Comparison of ENCODE assay signal across 24 mouse cellular contexts in genomic region chr7:124184693-124185092, GRCm38 (mm10).
DNase-seq lines count a peak whose midpoint lies in the region; ATAC-seq and TF ChIP-seq lines count a peak whose summit lies in the region.
"Had no signal": no experiment of that assay in that cellular context is flagged by ENCODE, and none has a peak within 500 bp of the region (broad histone marks: within the 10 kb centered on the region; RNA-seq: fewer than 3 reads in every experiment).

No protein-coding gene starts in this region.

- no peaks in the 10 kb centered on the region for H3K9me3 ChIP-seq in lung, embryonic 14.5 days (ENCODE audit: low read depth, low read length)
- H3K9me3 ChIP-seq: embryonic facial prominence, embryonic 15.5 days; forebrain, embryonic 15.5 days; heart, embryonic 12.5 days; hindbrain, embryonic 13.5 days; limb, embryonic 13.5 days; liver, embryonic 13.5 days; lung, embryonic 15.5 days had no signal

- DNase-seq in kidney, postnatal 10 days, result peak; percentile 75
- no peak for DNase-seq in kidney, adult 11 months
- peak; percentile 69 for DNase-seq in lung, embryonic 14.5 days
- DNase-seq in lung, postnatal 36 days, result no peak
- DNase-seq in Muller cell, postnatal 12 days (ENCODE audit: inconsistent ontology term), result peak; percentile 8
- DNase-seq in brain, embryonic 14.5 days (ENCODE audit: low read depth), result peak; percentile 35
- DNase-seq in frontal cortex, postnatal 10 days (ENCODE audit: low spot score in 2 of 2), result no peak
- DNase-seq: adrenal gland, adult 8-10 months; cerebellum, adult 18-20 months; gastrocnemius, postnatal 14 days; heart, adult 18-20 months; kidney, adult 8-10 months; liver, embryonic 13.5 days; right cerebral cortex, postnatal 25 days; spleen, adult 18-20 months had no signal

- H3K27me3 ChIP-seq in lung, embryonic 14.5 days (ENCODE audit: insufficient read depth, low read length), result no peaks in the 10 kb centered on the region
- H3K27me3 ChIP-seq: embryonic facial prominence, embryonic 15.5 days; forebrain, embryonic 15.5 days; heart, embryonic 12.5 days; hindbrain, embryonic 13.5 days; limb, embryonic 13.5 days; liver, embryonic 13.5 days; lung, embryonic 15.5 days had no signal

- no peaks in the 10 kb centered on the region for H3K4me1 ChIP-seq in lung, embryonic 14.5 days (ENCODE audit: insufficient read depth)
- H3K4me1 ChIP-seq: embryonic facial prominence, embryonic 15.5 days; forebrain, embryonic 15.5 days; limb, embryonic 13.5 days; liver, embryonic 13.5 days; lung, embryonic 15.5 days had no signal

- WGBS in lung, embryonic 14.5 days, result 62% methylated on average over 1 of the region's 1 CpGs

- no peak overlapping the region for H3K27ac ChIP-seq in lung, embryonic 14.5 days (ENCODE audit: low read depth)
- H3K27ac ChIP-seq: embryonic facial prominence, embryonic 15.5 days; forebrain, embryonic 15.5 days; hindbrain, embryonic 13.5 days; layer of hippocampus, adult 2 months; limb, embryonic 13.5 days; liver, embryonic 13.5 days; lung, embryonic 15.5 days had no signal

- ATAC-seq in lung, embryonic 14.5 days (ENCODE audit: insufficient read depth), result peak; percentile 31; the same call in 1 of the 2 replicates
- ATAC-seq: activated CD4-positive, CD25-positive, alpha-beta regulatory T cell, adult 4 months; forebrain, embryonic 15.5 days; inflammation-experienced regulatory T-cells, adult 6 months had no signal

- TF ChIP-seq CTCF in lung, embryonic 14.5 days (IDR thresholded peaks at IDR 0.05; ENCODE audit: low read depth), result no peak
- TF ChIP-seq CTCF in brain, embryonic 14.5 days (IDR thresholded peaks at IDR 0.05; ENCODE audit: borderline replicate concordance, extremely low read depth, insufficient read depth, insufficient read length), result no peak

- no peak overlapping the region for H3K4me3 ChIP-seq in lung, embryonic 14.5 days (ENCODE audit: low read depth, low read length)
- H3K4me3 ChIP-seq: embryonic facial prominence, embryonic 15.5 days; forebrain, embryonic 15.5 days; heart, embryonic 12.5 days; hindbrain, embryonic 13.5 days; layer of hippocampus, adult 2 months; limb, embryonic 13.5 days; liver, embryonic 13.5 days; lung, embryonic 15.5 days had no signal

- no peak overlapping the region for H3K9ac ChIP-seq in lung, embryonic 14.5 days
- H3K9ac ChIP-seq: embryonic facial prominence, embryonic 15.5 days; forebrain, embryonic 15.5 days; heart, embryonic 12.5 days; hindbrain, embryonic 13.5 days; limb, embryonic 13.5 days; liver, embryonic 13.5 days; lung, embryonic 15.5 days had no signal

- TF ChIP-seq POLR2A in brain, embryonic 14.5 days (IDR thresholded peaks at IDR 0.05; ENCODE audit: borderline replicate concordance, extremely low read depth, insufficient read depth, insufficient read length, poor library complexity, severe bottlenecking), result no peak

- H3K4me2 ChIP-seq in lung, embryonic 14.5 days, result no peak overlapping the region
- H3K4me2 ChIP-seq: embryonic facial prominence, embryonic 15.5 days; forebrain, embryonic 15.5 days; heart, embryonic 12.5 days; hindbrain, embryonic 13.5 days; limb, embryonic 13.5 days; liver, embryonic 13.5 days; lung, embryonic 15.5 days had no signal

- no peaks in the 10 kb centered on the region for H3K36me3 ChIP-seq in lung, embryonic 14.5 days (ENCODE audit: insufficient read depth)
- H3K36me3 ChIP-seq: embryonic facial prominence, embryonic 15.5 days; forebrain, embryonic 15.5 days; heart, embryonic 12.5 days; hindbrain, embryonic 13.5 days; limb, embryonic 13.5 days; liver, embryonic 13.5 days; lung, embryonic 15.5 days had no signal

Comparison
In these comparisons a context has a peak if more than half of its experiments do, and no peak if none do; other contexts are left out.
1. DNase-seq: peak in kidney, postnatal 10 days (single experiment), lung, embryonic 14.5 days (single experiment), Muller cell, postnatal 12 days (single experiment) and brain, embryonic 14.5 days (single experiment); none in kidney, adult 11 months (single experiment), lung, postnatal 36 days (single experiment) and frontal cortex, postnatal 10 days (0 of 2).